Mouse (Mus musculus): ENCODE results near the gene Itga6. TPM values are rescaled to one million over a fixed set of nuclear protein-coding genes. Genes with fewer than 3 reads are reported as not detected.

The Itga6 gene
- polyA plus RNA-seq, 1 experiment: 33.1 TPM

- TF ChIP-seq CEBPB (IDR thresholded peaks at IDR 0.05; ENCODE audit: low read depth): no peak
- TF ChIP-seq MAX (IDR thresholded peaks at IDR 0.05): no peak
- TF ChIP-seq MYOG (IDR thresholded peaks at IDR 0.05; ENCODE audit: control insufficient read depth, extremely low read depth, insufficient read length): no peak
- no peak for TF ChIP-seq USF1 (IDR thresholded peaks at IDR 0.05; ENCODE audit: low read depth)
- no peak for TF ChIP-seq CTCF (IDR thresholded peaks at IDR 0.05; ENCODE audit: control insufficient read depth, insufficient read depth, insufficient read length)
- no peak for TF ChIP-seq FOSL1 (IDR thresholded peaks at IDR 0.05; ENCODE audit: insufficient read depth, low read length, poor library complexity, severe bottlenecking)
- TF ChIP-seq MYOD1 (IDR thresholded peaks at IDR 0.05; ENCODE audit: control insufficient read depth, insufficient read length, low read depth): no peak
- H3K4me3 ChIP-seq (ENCODE audit: insufficient read depth, poor library complexity, severe bottlenecking): no peak overlapping the region
- H3K79me3 ChIP-seq (ENCODE audit: low read depth): no peaks in the 10 kb centered on the region
- H3ac ChIP-seq (ENCODE audit: control insufficient read depth, insufficient read length, low read depth): no peak overlapping the region
- no peaks in the 10 kb centered on the region for H3K27me3 ChIP-seq (ENCODE audit: control insufficient read depth, insufficient read depth, insufficient read length)
- no peaks in the 10 kb centered on the region for H3K79me2 ChIP-seq (ENCODE audit: control insufficient read depth, insufficient read depth)
- H3K36me3 ChIP-seq (ENCODE audit: control insufficient read depth, insufficient read depth): no peaks in the 10 kb centered on the region
These were observed 133.0 kb downstream of the Itga6 start for GRCm38 (mm10) chr2:71878441-71878840.

GRCm38 (mm10) chr2:71878943-71879342 is 133.5 kb downstream of the Itga6 start:
- no peak overlapping the region for H3K4me3 ChIP-seq (ENCODE audit: insufficient read depth, poor library complexity, severe bottlenecking)
- no peaks in the 10 kb centered on the region for H3K79me3 ChIP-seq (ENCODE audit: low read depth)
- no peaks in the 10 kb centered on the region for H3K36me3 ChIP-seq (ENCODE audit: control insufficient read depth, insufficient read depth)
- TF ChIP-seq MAX (IDR thresholded peaks at IDR 0.05): no peak
- no peak for TF ChIP-seq USF1 (IDR thresholded peaks at IDR 0.05; ENCODE audit: low read depth)
- H3ac ChIP-seq (ENCODE audit: control insufficient read depth, insufficient read length, low read depth): no peak overlapping the region
- H3K79me2 ChIP-seq (ENCODE audit: control insufficient read depth, insufficient read depth): no peaks in the 10 kb centered on the region
- H3K27me3 ChIP-seq (ENCODE audit: control insufficient read depth, insufficient read depth, insufficient read length): no peaks in the 10 kb centered on the region

GRCm38 (mm10) chr2:71882914-71883651 is 137.7 kb downstream of the Itga6 start:
- Histone ChIP-seq H3K4me3 (ENCODE audit: insufficient read depth, poor library complexity, severe bottlenecking) (no peak overlapping the region), H3ac (ENCODE audit: control insufficient read depth, insufficient read length, low read depth) (no peak overlapping the region), H3K36me3 (ENCODE audit: control insufficient read depth, insufficient read depth) (no peaks in the 10 kb centered on the region), H3K79me2 (ENCODE audit: control insufficient read depth, insufficient read depth) (no peaks in the 10 kb centered on the region), H3K79me3 (ENCODE audit: low read depth) (no peaks in the 10 kb centered on the region), H3K27me3 (ENCODE audit: control insufficient read depth, insufficient read depth, insufficient read length) (no peaks in the 10 kb centered on the region)
- no peak for TF ChIP-seq MAX (IDR thresholded peaks at IDR 0.05)
- TF ChIP-seq CTCF (IDR thresholded peaks at IDR 0.05; ENCODE audit: control insufficient read depth, insufficient read depth, insufficient read length): no peak
- TF ChIP-seq CEBPB (IDR thresholded peaks at IDR 0.05; ENCODE audit: low read depth): no peak
- TF ChIP-seq USF1 (IDR thresholded peaks at IDR 0.05; ENCODE audit: low read depth): no peak
- no peak for TF ChIP-seq MYOG (IDR thresholded peaks at IDR 0.05; ENCODE audit: control insufficient read depth, extremely low read depth, insufficient read length)
- TF ChIP-seq MYOD1 (IDR thresholded peaks at IDR 0.05; ENCODE audit: control insufficient read depth, insufficient read length, low read depth): no peak
- no peak for TF ChIP-seq FOSL1 (IDR thresholded peaks at IDR 0.05; ENCODE audit: insufficient read depth, low read length, poor library complexity, severe bottlenecking)

- H3K79me3 ChIP-seq (ENCODE audit: low read depth): no peaks in the 10 kb centered on the region
- H3ac ChIP-seq (ENCODE audit: control insufficient read depth, insufficient read length, low read depth): no peak overlapping the region
- H3K27me3 ChIP-seq (ENCODE audit: control insufficient read depth, insufficient read depth, insufficient read length): no peaks in the 10 kb centered on the region
- no peak overlapping the region for H3K4me3 ChIP-seq (ENCODE audit: insufficient read depth, poor library complexity, severe bottlenecking)
- TF ChIP-seq USF1 (IDR thresholded peaks at IDR 0.05; ENCODE audit: low read depth): no peak
- peak; percentile 55 for TF ChIP-seq CEBPB (IDR thresholded peaks at IDR 0.05; ENCODE audit: low read depth)
- no peaks in the 10 kb centered on the region for H3K36me3 ChIP-seq (ENCODE audit: control insufficient read depth, insufficient read depth)
- no peaks in the 10 kb centered on the region for H3K79me2 ChIP-seq (ENCODE audit: control insufficient read depth, insufficient read depth)
These were observed 141.9 kb downstream of the Itga6 start for GRCm38 (mm10) chr2:71887269-71887668.

- Histone ChIP-seq H3K4me3 (ENCODE audit: insufficient read depth, poor library complexity, severe bottlenecking) (no peak overlapping the region), H3ac (ENCODE audit: control insufficient read depth, insufficient read length, low read depth) (no peak overlapping the region), H3K36me3 (ENCODE audit: control insufficient read depth, insufficient read depth) (no peaks in the 10 kb centered on the region), H3K79me3 (ENCODE audit: low read depth) (no peaks in the 10 kb centered on the region), H3K27me3 (ENCODE audit: control insufficient read depth, insufficient read depth, insufficient read length) (no peaks in the 10 kb centered on the region), H3K79me2 (ENCODE audit: control insufficient read depth, insufficient read depth) (no peaks in the 10 kb centered on the region)
- no peak for TF ChIP-seq MYOD1 (IDR thresholded peaks at IDR 0.05; ENCODE audit: control insufficient read depth, insufficient read length, low read depth)
- TF ChIP-seq USF1 (IDR thresholded peaks at IDR 0.05; ENCODE audit: low read depth): no peak
- TF ChIP-seq FOSL1 (IDR thresholded peaks at IDR 0.05; ENCODE audit: insufficient read depth, low read length, poor library complexity, severe bottlenecking): no peak
- no peak for TF ChIP-seq MAX (IDR thresholded peaks at IDR 0.05)
- no peak for TF ChIP-seq CEBPB (IDR thresholded peaks at IDR 0.05; ENCODE audit: low read depth)
- TF ChIP-seq CTCF (IDR thresholded peaks at IDR 0.05; ENCODE audit: control insufficient read depth, insufficient read depth, insufficient read length): no peak
- no peak for TF ChIP-seq MYOG (IDR thresholded peaks at IDR 0.05; ENCODE audit: control insufficient read depth, extremely low read depth, insufficient read length)
These were observed 143.0 kb downstream of the Itga6 start for GRCm38 (mm10) chr2:71888437-71888836.

- no peaks in the 10 kb centered on the region for H3K27me3 ChIP-seq (ENCODE audit: control insufficient read depth, insufficient read depth, insufficient read length)
- no peaks in the 10 kb centered on the region for H3K79me2 ChIP-seq (ENCODE audit: control insufficient read depth, insufficient read depth)
- no peak overlapping the region for H3K4me3 ChIP-seq (ENCODE audit: insufficient read depth, poor library complexity, severe bottlenecking)
- TF ChIP-seq CEBPB (IDR thresholded peaks at IDR 0.05; ENCODE audit: low read depth) (no peak), USF1 (IDR thresholded peaks at IDR 0.05; ENCODE audit: low read depth) (no peak), MAX (IDR thresholded peaks at IDR 0.05) (no peak), CTCF (IDR thresholded peaks at IDR 0.05; ENCODE audit: control insufficient read depth, insufficient read depth, insufficient read length) (no peak), MYOD1 (IDR thresholded peaks at IDR 0.05; ENCODE audit: control insufficient read depth, insufficient read length, low read depth) (no peak), MYOG (IDR thresholded peaks at IDR 0.05; ENCODE audit: control insufficient read depth, extremely low read depth, insufficient read length) (no peak), FOSL1 (IDR thresholded peaks at IDR 0.05; ENCODE audit: insufficient read depth, low read length, poor library complexity, severe bottlenecking) (no peak)
- H3K36me3 ChIP-seq (ENCODE audit: control insufficient read depth, insufficient read depth): no peaks in the 10 kb centered on the region
- no peaks in the 10 kb centered on the region for H3K79me3 ChIP-seq (ENCODE audit: low read depth)
- no peak overlapping the region for H3ac ChIP-seq (ENCODE audit: control insufficient read depth, insufficient read length, low read depth)
These were observed 146.1 kb downstream of the Itga6 start for GRCm38 (mm10) chr2:71891536-71891935.

Data from C2C12 (cell line).